Mouse (Mus musculus) forebrain, postnatal 0 days (tissue): ENCODE data around the gene Dhx32. TPM values are rescaled to one million over a fixed set of nuclear protein-coding genes. Genes with fewer than 3 reads are reported as not detected.
A peak's percentile ranks its signal among the peaks of the same experiment; 100 is the strongest.

Experiments
- ATAC-seq: fragments of 200-750 bp; cut with Nextera tagmentation; 2 replicates; pipeline ENCODE4 v1.8.0; 2017; ENCODE audit warnings: mild to moderate bottlenecking, moderate library complexity
- DNase-seq: peaks from one replicate; pipeline ENCODE4 v3.0.0-alpha.2; 2015
- H3K27ac ChIP-seq: fragments of 300-500 bp; sonication (generic); 2 replicates; pipeline ENCODE4 v1.5.1; 2014; ENCODE audit warnings: low read depth, mild to moderate bottlenecking, antibody characterized with exemption, low read length, moderate library complexity, mixed read lengths
- H3K27me3 ChIP-seq: fragments of 300-500 bp; sonication (generic); 2 replicates; pipeline ENCODE4 v1.6.1; 2014; ENCODE audit warnings: mild to moderate bottlenecking, low read length, mixed read lengths; ENCODE audit not compliant: insufficient read depth
- H3K36me3 ChIP-seq: fragments of 300-500 bp; sonication (generic); 2 replicates; pipeline ENCODE4 v1.6.1; 2014; ENCODE audit warnings: mild to moderate bottlenecking, moderate library complexity; ENCODE audit not compliant: insufficient read depth
- H3K4me1 ChIP-seq: fragments of 300-500 bp; sonication (generic); 2 replicates; pipeline ENCODE4 v1.6.1; 2014; ENCODE audit warnings: antibody characterized with exemption; ENCODE audit not compliant: insufficient read depth
- H3K4me2 ChIP-seq: fragments of 300-500 bp; sonication (generic); 2 replicates; pipeline ENCODE4 v1.6.1; 2014; ENCODE audit warnings: low read depth, mild to moderate bottlenecking, moderate library complexity
- H3K4me3 ChIP-seq: fragments of 300-500 bp; sonication (generic); 2 replicates; pipeline ENCODE4 v1.5.1; 2014; ENCODE audit warnings: low read depth, low read length, mixed read lengths
- H3K9ac ChIP-seq: fragments of 300-500 bp; sonication (generic); 2 replicates; pipeline ENCODE4 v1.6.1; 2014; ENCODE audit warnings: mild to moderate bottlenecking
- H3K9me3 ChIP-seq: fragments of 300-500 bp; sonication (generic); 2 replicates; pipeline ENCODE4 v1.6.1; 2016; ENCODE audit warnings: low read length
- CTCF ChIP-seq: sonication (generic); IDR thresholded peaks from 2 replicates; pipeline ENCODE4 v1.5.1; 2016; ENCODE audit warnings: antibody characterized with exemption, control low read depth, low read depth
- WGBS: fragments of 180-500 bp; shearing (Covaris S2); extraction: QIAGEN DNeasy Blood & Tissue Kit; methylation state at CpG from one replicate; pipeline ENCODE4 v1.1.7; 2014; 5-methylcytosine and 5-hydroxymethylcytosine counted together
- polyA plus RNA-seq: library from polyadenylated mRNA; unstranded; fragments of >200 nt; fragmentation: Nextera tagmentation; extraction: Ambion mirVana; gene quantifications from 2 replicates; pipeline ENCODE4 v1.2.1, GENCODE M21; 2015
- total RNA-seq: library from RNA; depleted of rRNA; stranded (reverse); fragments of >200 nt; gene quantifications from 2 replicates; pipeline ENCODE4 v1.2.3, GENCODE M21; 2014; rRNA removed

Dhx32 gene
- total RNA-seq: 38.2 and 47.5 TPM in 2 replicates
- polyA plus RNA-seq: 43.7 and 53.2 TPM in 2 replicates

DNA sequence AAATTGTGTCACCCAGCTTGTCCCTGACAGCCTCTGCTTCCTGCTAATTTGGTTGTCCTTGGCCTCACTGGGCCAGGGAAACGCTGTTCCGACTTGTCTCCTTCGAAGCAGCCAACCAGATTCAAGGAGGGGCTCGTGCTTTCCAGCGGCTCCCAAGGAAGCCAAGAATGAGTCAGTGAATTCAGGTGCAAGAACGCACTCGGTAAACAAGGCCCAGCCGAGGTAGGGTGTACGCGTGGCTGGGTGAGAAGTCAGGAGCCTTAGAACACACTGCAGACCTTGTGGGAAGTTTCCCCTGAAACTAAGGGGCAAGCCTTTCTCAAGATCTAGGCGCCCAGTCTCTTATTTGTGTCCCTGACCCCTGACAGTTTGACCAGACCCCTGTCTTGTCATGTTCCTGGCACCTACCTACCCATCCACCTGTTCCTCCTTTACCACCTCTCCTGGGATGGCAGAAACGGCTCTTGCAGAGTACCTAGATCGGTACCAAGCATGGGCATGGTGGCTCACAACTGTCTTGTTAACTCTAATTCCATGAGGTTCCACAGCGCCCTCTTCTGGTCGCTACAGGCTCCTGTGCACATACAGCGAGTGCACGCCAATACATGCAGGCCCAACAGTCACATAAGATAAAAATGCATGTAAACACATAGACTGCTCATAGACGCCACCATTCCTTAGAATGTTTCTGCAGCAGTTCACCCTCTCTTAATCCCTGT is at the start of gene Dhx32:
Gene Dhx32, minus strand, starts transcription at position 10 of the 719 bp plus-strand sequence.
- ATAC-seq: peak; percentile 70

DNA sequence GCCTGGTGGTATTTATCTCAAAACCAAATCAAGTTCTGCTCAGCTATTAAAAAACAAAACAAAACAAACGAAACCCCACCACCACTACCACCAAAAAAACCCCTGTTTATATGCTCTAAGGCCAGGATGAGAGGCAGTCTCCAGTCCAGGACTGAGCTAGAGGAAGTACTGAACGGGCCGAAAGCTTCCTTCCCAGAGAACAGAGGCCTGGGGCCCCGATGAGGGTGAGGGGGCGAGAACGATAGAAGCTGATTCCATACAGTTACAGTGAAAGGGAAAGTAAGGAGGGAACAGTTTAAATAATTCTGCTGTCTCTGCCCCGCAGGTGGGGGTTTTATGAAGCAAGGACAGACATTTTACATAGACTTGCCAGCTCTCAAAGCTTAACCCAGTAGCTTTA is 47.1 kb upstream of the Dhx32 start:
- H3K9ac ChIP-seq: no peak overlapping the region
- no peak for TF ChIP-seq CTCF
- no peaks in the 10 kb centered on the region for H3K27me3 ChIP-seq
- no peak overlapping the region for H3K4me3 ChIP-seq
- H3K36me3 ChIP-seq: no peaks in the 10 kb centered on the region
- WGBS: 63% methylated on average over 7 of the region's 7 CpGs
- no peaks in the 10 kb centered on the region for H3K4me1 ChIP-seq
- DNase-seq (no peak), ATAC-seq (no peak)
- H3K27ac ChIP-seq: no peak overlapping the region
- H3K4me2 ChIP-seq: no peak overlapping the region
- H3K9me3 ChIP-seq: no peaks in the 10 kb centered on the region

More for the DNA sequence above, at the start of gene Dhx32:
- Histone ChIP-seq H3K9me3 (no peaks in the 10 kb centered on the region), H3K4me1 (no peaks in the 10 kb centered on the region), H3K4me3 (no peak within 1 kb of the TSS), H3K27ac (no peak within 1 kb of the TSS), H3K4me2 (no peak within 1 kb of the TSS), H3K9ac (no peak within 1 kb of the TSS), H3K36me3 (no peaks in the 10 kb centered on the region), H3K27me3 (no peaks in the 10 kb centered on the region)
- DNase-seq: peak; percentile 86
- 17% methylated on average over 18 of the region's 18 CpGs for WGBS
- peak; percentile 82 for TF ChIP-seq CTCF

DNA sequence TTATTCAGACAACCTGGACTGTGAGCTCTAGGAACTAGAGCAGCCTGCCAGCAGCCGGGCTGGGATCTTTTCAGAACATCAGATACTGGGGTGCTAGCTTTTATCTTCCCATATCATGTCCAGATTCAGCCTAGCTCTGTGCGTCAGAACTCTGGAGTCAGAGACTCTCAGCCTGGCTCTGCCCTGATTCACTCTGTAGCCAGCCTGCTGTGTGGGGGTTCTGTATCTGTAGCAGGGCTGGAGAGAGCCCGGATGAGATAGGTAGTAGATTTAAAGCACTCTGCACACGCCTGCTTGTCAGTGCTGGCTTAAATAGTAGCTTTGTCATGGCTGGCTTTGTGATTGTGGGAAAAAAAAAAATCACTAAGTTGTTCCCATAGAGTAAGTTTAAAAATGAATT is 46.0 kb upstream of the Dhx32 start:
- no peak for TF ChIP-seq CTCF
- ATAC-seq: no peak
- Histone ChIP-seq H3K4me3 (no peak overlapping the region), H3K4me2 (no peak overlapping the region), H3K36me3 (no peaks in the 10 kb centered on the region), H3K27me3 (no peaks in the 10 kb centered on the region), H3K9me3 (no peaks in the 10 kb centered on the region), H3K9ac (no peak overlapping the region), H3K4me1 (no peaks in the 10 kb centered on the region), H3K27ac (no peak overlapping the region; the same call in 1 of the 2 replicates)
- DNase-seq: no peak
- 26% methylated on average over 4 of the region's 4 CpGs for WGBS

DNA sequence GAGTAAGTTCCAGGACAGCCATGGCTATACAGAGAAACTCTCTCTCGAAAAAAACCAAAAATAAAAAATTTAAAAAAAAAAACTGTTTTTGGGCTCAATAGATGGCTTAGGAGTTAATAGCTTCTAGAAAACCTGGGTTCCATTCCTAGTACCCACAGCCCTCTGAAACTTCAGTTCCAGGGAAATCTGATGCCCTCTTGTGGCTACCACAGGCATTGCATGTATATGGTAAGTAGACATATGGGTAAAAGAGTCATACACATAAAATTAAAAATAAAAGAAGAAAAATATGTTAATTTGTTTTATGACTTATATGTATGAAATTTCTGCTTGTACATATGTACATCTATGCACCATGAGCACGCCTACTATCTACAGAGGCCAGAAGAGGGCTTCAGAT is 42.1 kb upstream of the Dhx32 start:
- no peaks in the 10 kb centered on the region for H3K9me3 ChIP-seq
- no peak overlapping the region for H3K4me2 ChIP-seq
- no peaks in the 10 kb centered on the region for H3K36me3 ChIP-seq
- H3K27me3 ChIP-seq: no peaks in the 10 kb centered on the region
- no peak overlapping the region for H3K27ac ChIP-seq
- no peak for TF ChIP-seq CTCF
- H3K4me1 ChIP-seq: no peaks in the 10 kb centered on the region
- WGBS: 98% methylated on average over 2 of the region's 2 CpGs
- no peak overlapping the region for H3K4me3 ChIP-seq
- ATAC-seq: no peak
- no peak for DNase-seq
- H3K9ac ChIP-seq: no peak overlapping the region

DNA sequence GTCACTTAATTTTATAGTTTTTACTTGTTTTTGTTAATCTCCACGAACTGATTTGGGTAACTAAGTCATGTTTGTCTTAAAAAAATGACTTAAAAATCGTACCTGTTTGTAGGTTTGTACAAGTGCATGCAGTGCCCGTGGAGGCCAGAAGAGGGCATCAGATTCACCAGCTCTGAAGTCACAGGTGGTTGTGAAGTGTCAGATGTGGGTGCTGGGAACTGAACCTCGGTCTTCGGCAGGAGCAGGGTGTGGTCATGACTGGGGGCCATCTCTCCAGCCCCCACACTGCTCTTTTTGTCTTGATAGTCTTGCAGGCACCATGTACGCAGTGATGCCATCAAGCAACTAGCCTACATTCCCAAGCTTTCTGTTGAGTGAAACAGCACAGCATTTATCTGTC is 41.2 kb upstream of the Dhx32 start:
- WGBS: 90% methylated on average over 6 of the region's 6 CpGs
- H3K36me3 ChIP-seq: no peaks in the 10 kb centered on the region
- TF ChIP-seq CTCF: no peak; the same call in 1 of the 2 replicates
- no peaks in the 10 kb centered on the region for H3K4me1 ChIP-seq
- no peak for ATAC-seq
- no peak overlapping the region for H3K9ac ChIP-seq
- H3K4me3 ChIP-seq: no peak overlapping the region
- H3K9me3 ChIP-seq: no peaks in the 10 kb centered on the region
- no peak for DNase-seq
- no peak overlapping the region for H3K27ac ChIP-seq
- H3K27me3 ChIP-seq: no peaks in the 10 kb centered on the region
- no peak overlapping the region for H3K4me2 ChIP-seq

DNA sequence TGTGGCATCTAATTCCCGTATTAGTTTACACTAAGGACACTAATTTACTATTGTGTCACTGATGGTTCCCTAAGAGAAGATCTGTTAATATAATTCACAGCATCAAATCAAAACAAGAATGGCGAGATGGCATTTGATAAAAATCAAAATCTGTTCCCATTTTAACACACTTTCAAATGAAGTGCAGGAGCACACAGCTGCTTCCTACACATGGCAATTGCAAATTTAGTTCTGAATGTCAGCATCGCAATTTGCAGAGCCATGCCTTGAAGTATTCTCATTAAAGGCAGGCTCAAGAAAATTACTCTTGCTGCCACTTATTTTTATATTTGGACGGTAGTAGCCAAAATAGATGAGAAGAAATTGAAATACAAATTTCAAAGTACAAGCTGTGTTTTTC is 30.8 kb upstream of the Dhx32 start:
- no peak overlapping the region for H3K4me3 ChIP-seq
- 43% methylated on average over 4 of the region's 4 CpGs for WGBS
- H3K4me1 ChIP-seq: peaks cover 6% of the 10 kb centered on the region
- H3K4me2 ChIP-seq: no peak overlapping the region
- H3K27me3 ChIP-seq: no peaks in the 10 kb centered on the region
- H3K27ac ChIP-seq: peak overlapping the region; percentile 78
- TF ChIP-seq CTCF: no peak
- H3K36me3 ChIP-seq: no peaks in the 10 kb centered on the region
- DNase-seq: peak; percentile 73
- H3K9me3 ChIP-seq: no peaks in the 10 kb centered on the region
- no peak overlapping the region for H3K9ac ChIP-seq
- peak; percentile 75 for ATAC-seq

DNA sequence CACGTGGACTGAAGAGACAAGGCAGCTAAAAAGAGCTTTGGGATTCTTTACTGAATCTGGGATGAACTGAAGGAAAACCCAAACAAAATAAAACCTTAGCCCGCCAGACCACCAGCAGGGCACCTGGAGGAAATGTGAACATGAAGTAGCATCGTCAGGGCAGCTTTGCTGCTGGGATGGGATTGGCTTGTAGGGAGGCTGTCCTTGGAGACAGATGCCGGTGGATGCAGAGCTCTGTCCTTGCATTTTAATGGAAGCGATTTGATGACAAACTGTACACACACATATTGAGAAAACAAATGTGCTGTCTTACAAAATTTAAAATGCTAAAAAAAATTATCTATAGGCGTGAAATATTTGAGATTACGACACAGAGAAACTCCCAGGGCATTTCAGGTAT is 30.4 kb upstream of the Dhx32 start:
- ATAC-seq (peak; percentile 62), DNase-seq (peak; percentile 55)
- Histone ChIP-seq H3K4me3 (no peak overlapping the region), H3K4me2 (no peak overlapping the region), H3K9me3 (no peaks in the 10 kb centered on the region), H3K4me1 (peaks cover 6% of the 10 kb centered on the region), H3K36me3 (no peaks in the 10 kb centered on the region), H3K9ac (no peak overlapping the region), H3K27ac (peak overlapping the region; percentile 60), H3K27me3 (no peaks in the 10 kb centered on the region)
- no peak for TF ChIP-seq CTCF
- WGBS: 48% methylated on average over 7 of the region's 7 CpGs
